Mouse (Mus musculus) hindbrain, postnatal 0 days (tissue): ENCODE measurements at regions not wholly inside any gene's neighbourhood (a gene's known extent, or its start where the extent isn't known, plus 50 kb on each side); places are given as distances from the start of the nearest gene placed in this dataset.

ENCODE experiments used
- ATAC-seq: fragments of 200-750 bp; cut with Nextera tagmentation; 2 replicates; pipeline ENCODE4 v1.8.0; 2017; ENCODE audit warnings: mild to moderate bottlenecking, moderate TSS enrichment, moderate library complexity
- DNase-seq: peaks from one replicate; pipeline ENCODE4 v3.0.0-alpha.2; 2015; ENCODE audit warnings: low spot score
- H3K27ac ChIP-seq: fragments of 300-500 bp; sonication (generic); 2 replicates; pipeline ENCODE4 v1.5.1; 2014; ENCODE audit warnings: mild to moderate bottlenecking
- H3K27me3 ChIP-seq: fragments of 300-500 bp; sonication (generic); 2 replicates; pipeline ENCODE4 v1.6.1; 2014; ENCODE audit warnings: low read length, mixed read lengths; ENCODE audit not compliant: insufficient read depth
- H3K36me3 ChIP-seq: fragments of 300-500 bp; sonication (generic); 2 replicates; pipeline ENCODE4 v1.6.1; 2014; ENCODE audit warnings: low read length, mixed read lengths; ENCODE audit not compliant: insufficient read depth
- H3K4me1 ChIP-seq: fragments of 300-500 bp; sonication (generic); 2 replicates; pipeline ENCODE4 v1.6.1; 2014; ENCODE audit warnings: antibody characterized with exemption, low read length, mixed read lengths; ENCODE audit not compliant: insufficient read depth
- H3K4me2 ChIP-seq: fragments of 300-500 bp; sonication (generic); 2 replicates; pipeline ENCODE4 v1.6.1; 2014; ENCODE audit warnings: low read depth, mild to moderate bottlenecking, low read length, moderate library complexity, mixed read lengths
- H3K4me3 ChIP-seq: fragments of 300-500 bp; sonication (generic); 2 replicates; pipeline ENCODE4 v1.5.1; 2014; ENCODE audit warnings: low read length
- H3K9ac ChIP-seq: fragments of 300-500 bp; sonication (generic); replicated peaks from 2 replicates; pipeline ENCODE4 v1.6.1; 2014; ENCODE audit warnings: mild to moderate bottlenecking, low read length, moderate library complexity, mixed read lengths
- H3K9me3 ChIP-seq: fragments of 300-500 bp; sonication (generic); 2 replicates; pipeline ENCODE4 v1.6.1; 2016; ENCODE audit warnings: low read length, mixed read lengths
- CTCF ChIP-seq: IDR thresholded peaks from 2 replicates; pipeline ENCODE4 v1.5.1; 2016; ENCODE audit warnings: antibody characterized with exemption, control low read depth, low read depth
- WGBS: fragments of 180-500 bp; shearing (Covaris S2); extraction: QIAGEN DNeasy Blood & Tissue Kit; methylation state at CpG from one replicate; pipeline ENCODE4 v1.1.7; 2014; 5-methylcytosine and 5-hydroxymethylcytosine counted together
- microRNA-seq, 2 experiments: library from miRNA; unstranded; fragments of <30 nt; microRNA quantifications; one replicate each; pipeline ENCODE4; 2016

DNA sequence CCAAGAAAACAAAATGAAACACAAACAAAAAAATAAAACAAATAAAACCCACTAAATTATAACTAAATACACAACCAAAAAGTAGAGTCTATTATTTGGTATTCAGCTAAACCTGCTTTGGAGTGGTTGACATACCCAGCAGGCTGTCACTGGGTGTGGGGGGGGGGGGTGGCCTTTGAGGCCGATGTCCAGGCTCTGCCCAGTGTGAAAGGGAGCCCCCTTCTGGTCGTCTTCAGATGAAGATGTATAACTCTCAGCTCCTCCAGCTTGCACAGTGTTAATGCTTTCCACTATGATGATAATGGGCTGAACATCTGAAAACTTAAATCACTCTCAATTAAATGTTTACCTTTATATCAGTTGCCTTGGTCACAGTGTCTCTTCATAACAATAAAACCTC, 464.3 kb upstream of the Kif2b start:
- no peak for ATAC-seq
- Histone ChIP-seq H3K9ac (no peak overlapping the region), H3K4me2 (no peak overlapping the region), H3K4me3 (no peak overlapping the region), H3K27ac (no peak overlapping the region), H3K36me3 (no peaks in the 10 kb centered on the region), H3K4me1 (no peaks in the 10 kb centered on the region), H3K9me3 (no peaks in the 10 kb centered on the region), H3K27me3 (no peaks in the 10 kb centered on the region)
- WGBS = 8% methylated on average over 2 of the region's 2 CpGs
- no peak for DNase-seq
- peak; percentile 24 for TF ChIP-seq CTCF

DNA sequence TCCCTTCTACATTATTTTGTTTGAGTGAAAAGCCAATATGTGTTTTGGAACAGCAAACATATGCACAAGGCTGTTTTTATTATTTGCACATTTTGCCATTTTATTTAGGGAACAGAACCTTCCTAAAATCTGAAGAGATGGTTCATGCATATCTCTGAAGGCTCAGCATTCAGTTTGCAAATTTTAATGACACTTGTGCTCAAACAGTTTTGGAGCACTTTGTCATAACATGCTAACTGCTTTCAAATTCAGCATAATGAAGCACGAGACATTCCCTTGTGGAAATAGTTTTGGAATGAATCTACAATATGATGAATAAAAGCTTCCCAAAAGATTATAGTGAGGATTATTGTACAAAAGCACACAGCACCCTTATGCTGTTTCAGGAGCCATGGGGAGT, 462.8 kb upstream of the Kif2b start:
- WGBS = 80% methylated on average over 1 of the region's 1 CpGs
- ATAC-seq (no peak), DNase-seq (no peak)
- Histone ChIP-seq H3K36me3 (no peaks in the 10 kb centered on the region), H3K4me1 (no peaks in the 10 kb centered on the region), H3K27ac (no peak overlapping the region), H3K9ac (no peak overlapping the region), H3K27me3 (no peaks in the 10 kb centered on the region), H3K4me3 (no peak overlapping the region), H3K4me2 (no peak overlapping the region), H3K9me3 (no peaks in the 10 kb centered on the region)
- no peak for TF ChIP-seq CTCF

DNA sequence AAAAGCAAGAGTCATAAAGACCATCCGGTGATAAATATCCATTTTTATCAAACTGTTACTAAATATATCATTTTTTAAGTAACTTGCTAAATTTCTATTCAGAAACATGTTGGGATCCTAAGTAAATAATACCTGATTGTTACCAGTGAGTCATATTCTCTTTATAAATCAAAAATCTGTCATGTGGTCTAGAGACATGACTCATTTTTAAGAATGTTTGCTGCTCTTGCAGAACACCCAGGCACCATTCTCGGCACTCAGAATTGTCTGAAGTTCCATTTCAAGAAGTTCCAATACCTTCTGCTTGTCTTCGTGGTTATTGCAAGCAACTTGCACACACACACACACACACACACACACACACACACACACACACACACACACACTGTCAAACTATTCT, 441.1 kb upstream of the Kif2b start:
- H3K27me3 ChIP-seq = no peaks in the 10 kb centered on the region
- no peak overlapping the region for H3K27ac ChIP-seq
- H3K4me2 ChIP-seq = no peak overlapping the region
- 83% methylated on average over 3 of the region's 3 CpGs for WGBS
- no peaks in the 10 kb centered on the region for H3K4me1 ChIP-seq
- H3K9ac ChIP-seq = no peak overlapping the region
- H3K9me3 ChIP-seq = no peaks in the 10 kb centered on the region
- ATAC-seq (no peak), DNase-seq (no peak)
- no peaks in the 10 kb centered on the region for H3K36me3 ChIP-seq
- TF ChIP-seq CTCF = no peak
- no peak overlapping the region for H3K4me3 ChIP-seq

DNA sequence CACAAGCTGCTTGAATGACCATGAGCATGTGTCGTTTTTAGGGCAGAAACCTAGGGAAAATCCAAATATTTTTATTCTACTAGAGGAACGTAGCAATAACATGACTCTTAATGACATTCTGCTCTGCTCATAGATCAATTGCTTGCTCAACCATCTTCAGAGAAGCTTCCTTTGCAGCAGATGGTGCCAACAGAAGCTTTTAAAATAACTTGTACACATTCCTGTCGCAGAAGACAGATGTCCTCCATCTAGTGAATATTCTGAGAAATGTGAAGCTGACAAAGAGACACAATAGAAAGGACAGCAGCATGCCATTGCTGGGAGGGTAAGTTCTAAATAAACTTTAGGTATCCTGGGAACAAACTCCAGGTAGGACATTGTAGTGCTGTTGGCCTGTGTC, 433.9 kb upstream of the Kif2b start:
- no peak overlapping the region for H3K27ac ChIP-seq
- H3K9me3 ChIP-seq = no peaks in the 10 kb centered on the region
- no peak overlapping the region for H3K4me2 ChIP-seq
- DNase-seq (no peak), ATAC-seq (no peak)
- H3K4me1 ChIP-seq = no peaks in the 10 kb centered on the region
- WGBS = 73% methylated on average over 3 of the region's 3 CpGs
- H3K4me3 ChIP-seq = no peak overlapping the region
- TF ChIP-seq CTCF = no peak
- no peaks in the 10 kb centered on the region for H3K27me3 ChIP-seq
- no peaks in the 10 kb centered on the region for H3K36me3 ChIP-seq
- no peak overlapping the region for H3K9ac ChIP-seq

GRCm38 (mm10) chr11:91995524-91995923, 418.2 kb upstream of the Kif2b start:
- H3K4me2 ChIP-seq = no peak overlapping the region
- no peaks in the 10 kb centered on the region for H3K9me3 ChIP-seq
- no peak overlapping the region for H3K4me3 ChIP-seq
- no peak overlapping the region for H3K9ac ChIP-seq
- ATAC-seq = no peak
- H3K36me3 ChIP-seq = no peaks in the 10 kb centered on the region
- H3K27me3 ChIP-seq = no peaks in the 10 kb centered on the region
- no peak for DNase-seq
- H3K27ac ChIP-seq = no peak overlapping the region
- WGBS = 86% methylated on average over 2 of the region's 2 CpGs
- H3K4me1 ChIP-seq = no peaks in the 10 kb centered on the region
- no peak for TF ChIP-seq CTCF

- Histone ChIP-seq H3K9ac (no peak overlapping the region), H3K4me1 (no peaks in the 10 kb centered on the region), H3K4me3 (no peak overlapping the region), H3K27ac (no peak overlapping the region), H3K36me3 (no peaks in the 10 kb centered on the region), H3K9me3 (no peaks in the 10 kb centered on the region), H3K27me3 (no peaks in the 10 kb centered on the region), H3K4me2 (no peak overlapping the region)
- ATAC-seq = no peak
- WGBS = 87% methylated on average over 2 of the region's 2 CpGs
- no peak for DNase-seq
- TF ChIP-seq CTCF = no peak
Measured at GRCm38 (mm10) chr11:91969531-91969930, 392.2 kb upstream of the Kif2b start.

- TF ChIP-seq CTCF = no peak
- ATAC-seq = no peak
- Histone ChIP-seq H3K4me1 (no peaks in the 10 kb centered on the region), H3K4me3 (no peak overlapping the region), H3K4me2 (no peak overlapping the region), H3K9me3 (no peaks in the 10 kb centered on the region), H3K9ac (no peak overlapping the region), H3K36me3 (no peaks in the 10 kb centered on the region), H3K27me3 (no peaks in the 10 kb centered on the region), H3K27ac (no peak overlapping the region)
- 90% methylated on average over 2 of the region's 2 CpGs for WGBS
- DNase-seq = no peak
Measured at GRCm38 (mm10) chr11:91944336-91944735, 367.0 kb upstream of the Kif2b start.

Small RNA genes in the stretch of these regions (microRNA-seq; reads per million reads assigned to microRNA genes)
- gene Gm22702 = 0 reads per million in 2 experiments
